Mouse (Mus musculus): ENCODE data around the gene Ptprcap. TPM values are rescaled to one million over a fixed set of nuclear protein-coding genes. Genes with fewer than 3 reads are reported as not detected.
"Not testable (repeated sequence)": the region's sequence is repeated elsewhere in the genome, so short reads cannot be mapped to it uniquely, and the experiment has no call there.

The Ptprcap gene
- polyA plus RNA-seq, 1 experiment from 2014 or later: 0.65 TPM

- no peak for ATAC-seq
- Histone ChIP-seq H3K36me3 (ENCODE audit: poor library complexity, severe bottlenecking) (peaks cover 63% of the 10 kb centered on the region), H3K4me1 (peaks cover 18% of the 10 kb centered on the region), H3K9me3 (replicated peaks) (no peaks in the 10 kb centered on the region), H3K27ac (no peak overlapping the region), H3K27me3 (no peaks in the 10 kb centered on the region), H3K9ac (no peak overlapping the region), H3K4me2 (no peak overlapping the region), H3K4me3 (no peak overlapping the region)
- 95% methylated on average over 7 of the region's 7 CpGs for WGBS
Measured at GRCm38 (mm10) chr19:4129462-4129861, 23.9 kb upstream of the Ptprcap start.

- Histone ChIP-seq H3K4me3 (no peak overlapping the region), H3K27me3 (no peaks in the 10 kb centered on the region), H3K27ac (no peak overlapping the region), H3K36me3 (ENCODE audit: poor library complexity, severe bottlenecking) (peaks cover 63% of the 10 kb centered on the region), H3K9ac (no peak overlapping the region), H3K4me2 (no peak overlapping the region), H3K9me3 (replicated peaks) (no peaks in the 10 kb centered on the region), H3K4me1 (peaks cover 16% of the 10 kb centered on the region)
- 90% methylated on average over 4 of the region's 4 CpGs for WGBS
- ATAC-seq: no peak
Measured at GRCm38 (mm10) chr19:4130106-4130505, 23.3 kb upstream of the Ptprcap start.

- no peak overlapping the region for H3K4me3 ChIP-seq
- H3K27me3 ChIP-seq: no peaks in the 10 kb centered on the region
Measured at GRCm38 (mm10) chr19:4131075-4131474, 22.3 kb upstream of the Ptprcap start.

GRCm38 (mm10) chr19:4131768-4132167, 21.6 kb upstream of the Ptprcap start:
- H3K9me3 ChIP-seq (replicated peaks): no peaks in the 10 kb centered on the region
- no peak overlapping the region for H3K4me2 ChIP-seq
- peaks cover 63% of the 10 kb centered on the region for H3K36me3 ChIP-seq (ENCODE audit: poor library complexity, severe bottlenecking)
- ATAC-seq: no peak
- H3K4me3 ChIP-seq: no peak overlapping the region
- no peak overlapping the region for H3K9ac ChIP-seq
- no peaks in the 10 kb centered on the region for H3K27me3 ChIP-seq
- H3K4me1 ChIP-seq: peaks cover 10% of the 10 kb centered on the region
- WGBS: 90% methylated on average over 2 of the region's 2 CpGs
- no peak overlapping the region for H3K27ac ChIP-seq

More at GRCm38 (mm10) chr19:4131075-4131474, 22.3 kb upstream of the Ptprcap start:
- Histone ChIP-seq H3K9ac (no peak overlapping the region), H3K4me2 (no peak overlapping the region), H3K4me1 (peaks cover 15% of the 10 kb centered on the region), H3K27ac (no peak overlapping the region), H3K9me3 (replicated peaks) (no peaks in the 10 kb centered on the region), H3K36me3 (ENCODE audit: poor library complexity, severe bottlenecking) (peaks cover 63% of the 10 kb centered on the region)
- no peak for ATAC-seq
- 93% methylated on average over 5 of the region's 5 CpGs for whole genome bisulfite sequencing

- Histone ChIP-seq H3K9ac (no peak overlapping the region), H3K27me3 (no peaks in the 10 kb centered on the region), H3K9me3 (replicated peaks) (no peaks in the 10 kb centered on the region), H3K4me2 (no peak overlapping the region), H3K27ac (no peak overlapping the region), H3K4me3 (no peak overlapping the region), H3K36me3 (ENCODE audit: poor library complexity, severe bottlenecking) (peaks cover 42% of the 10 kb centered on the region), H3K4me1 (no peaks in the 10 kb centered on the region)
- ATAC-seq: no peak
- WGBS: 95% methylated on average over 4 of the region's 4 CpGs
Measured at GRCm38 (mm10) chr19:4134354-4134753, 19.1 kb upstream of the Ptprcap start.

- not testable (repeated sequence) for H3K9ac ChIP-seq; ATAC-seq; H3K4me1 ChIP-seq; H3K9me3 ChIP-seq (replicated peaks); H3K4me3 ChIP-seq; H3K27ac ChIP-seq; H3K27me3 ChIP-seq; H3K4me2 ChIP-seq
- H3K36me3 ChIP-seq (ENCODE audit: poor library complexity, severe bottlenecking): peaks cover 32% of the 10 kb centered on the region
- WGBS: 84% methylated on average over 6 of the region's 6 CpGs
Measured at GRCm38 (mm10) chr19:4135229-4135962, 18.0 kb upstream of the Ptprcap start.

- H3K27ac ChIP-seq; H3K9ac ChIP-seq; H3K4me2 ChIP-seq; H3K4me3 ChIP-seq; H3K9me3 ChIP-seq (replicated peaks); ATAC-seq; H3K27me3 ChIP-seq; H3K4me1 ChIP-seq: not testable (repeated sequence)
- 22% methylated on average over 8 of the region's 8 CpGs for WGBS
- H3K36me3 ChIP-seq (ENCODE audit: poor library complexity, severe bottlenecking): peaks cover 28% of the 10 kb centered on the region
Measured at GRCm38 (mm10) chr19:4135963-4136345, 17.4 kb upstream of the Ptprcap start.

- H3K36me3 ChIP-seq (ENCODE audit: poor library complexity, severe bottlenecking): peaks cover 22% of the 10 kb centered on the region
- ATAC-seq: no peak
- H3K27ac ChIP-seq: no peak overlapping the region
- H3K9me3 ChIP-seq (replicated peaks): no peaks in the 10 kb centered on the region
- no peaks in the 10 kb centered on the region for H3K4me1 ChIP-seq
- no peaks in the 10 kb centered on the region for H3K27me3 ChIP-seq
- 76% methylated on average over 5 of the region's 5 CpGs for WGBS
- no peak overlapping the region for H3K9ac ChIP-seq
- H3K4me2 ChIP-seq: no peak overlapping the region
- no peak overlapping the region for H3K4me3 ChIP-seq
Measured at GRCm38 (mm10) chr19:4136463-4136862, 16.9 kb upstream of the Ptprcap start.

GRCm38 (mm10) chr19:4137913-4138312, 15.5 kb upstream of the Ptprcap start:
- H3K27me3 ChIP-seq: no peaks in the 10 kb centered on the region
- WGBS: 83% methylated on average over 5 of the region's 5 CpGs
- H3K4me1 ChIP-seq: no peaks in the 10 kb centered on the region
- H3K36me3 ChIP-seq (ENCODE audit: poor library complexity, severe bottlenecking): peaks cover 9% of the 10 kb centered on the region
- H3K27ac ChIP-seq: no peak overlapping the region
- no peak for ATAC-seq
- H3K9me3 ChIP-seq (replicated peaks): no peaks in the 10 kb centered on the region
- H3K9ac ChIP-seq: no peak overlapping the region
- no peak overlapping the region for H3K4me2 ChIP-seq
- H3K4me3 ChIP-seq: no peak overlapping the region

GRCm38 (mm10) chr19:4139446-4139845, 14.0 kb upstream of the Ptprcap start, which contains the start of gene Gpr152:
Gene Gpr152 (plus strand): TSS chr19:4139787.
- Histone ChIP-seq H3K4me1 (no peaks in the 10 kb centered on the region), H3K27ac (no peak within 1 kb of the TSS), H3K9me3 (replicated peaks) (no peaks in the 10 kb centered on the region), H3K4me2 (no peak within 1 kb of the TSS), H3K9ac (no peak within 1 kb of the TSS), H3K27me3 (no peaks in the 10 kb centered on the region), H3K4me3 (no peak within 1 kb of the TSS), H3K36me3 (ENCODE audit: poor library complexity, severe bottlenecking) (no peaks in the 10 kb centered on the region)
- 75% methylated on average over 2 of the region's 2 CpGs for WGBS
- no peak for ATAC-seq

GRCm38 (mm10) chr19:4140147-4140546, 13.3 kb upstream of the Ptprcap start:
- Histone ChIP-seq H3K9me3 (replicated peaks) (no peaks in the 10 kb centered on the region), H3K4me3 (no peak overlapping the region), H3K27me3 (no peaks in the 10 kb centered on the region), H3K9ac (no peak overlapping the region), H3K36me3 (ENCODE audit: poor library complexity, severe bottlenecking) (no peaks in the 10 kb centered on the region), H3K27ac (no peak overlapping the region), H3K4me1 (no peaks in the 10 kb centered on the region), H3K4me2 (no peak overlapping the region)
- WGBS: 83% methylated on average over 6 of the region's 6 CpGs
- no peak for ATAC-seq

- no peak overlapping the region for H3K27ac ChIP-seq
- H3K27me3 ChIP-seq: no peaks in the 10 kb centered on the region
- H3K4me1 ChIP-seq: peaks cover 6% of the 10 kb centered on the region
- no peak overlapping the region for H3K9ac ChIP-seq
- no peak overlapping the region for H3K4me3 ChIP-seq
- no peaks in the 10 kb centered on the region for H3K9me3 ChIP-seq (replicated peaks)
- ATAC-seq: no peak
- 88% methylated on average over 18 of the region's 18 CpGs for WGBS
- H3K4me2 ChIP-seq: no peak overlapping the region
- no peaks in the 10 kb centered on the region for H3K36me3 ChIP-seq (ENCODE audit: poor library complexity, severe bottlenecking)
Measured at GRCm38 (mm10) chr19:4142416-4143173, 10.8 kb upstream of the Ptprcap start.

Measured in forebrain, embryonic 13.5 days (tissue).